Mouse (Mus musculus): ENCODE data around the gene Prkca. TPM values are rescaled to one million over a fixed set of nuclear protein-coding genes. Genes with fewer than 3 reads are reported as not detected.
A peak's percentile ranks its signal among the peaks of the same experiment; 100 is the strongest.

The Prkca gene
- polyA plus RNA-seq, 1 experiment from 2014 or later, result 7.6 TPM

GRCm38 (mm10) chr11:107950658-107951057, 393.1 kb downstream of the Prkca start:
- no peaks in the 10 kb centered on the region for H3K27me3 ChIP-seq
- H3K9me3 ChIP-seq, result no peaks in the 10 kb centered on the region
- no peak for ATAC-seq (ENCODE audit: low read depth)
- no peak overlapping the region for H3K4me3 ChIP-seq
- no peaks in the 10 kb centered on the region for H3K36me3 ChIP-seq
- H3K9ac ChIP-seq, result no peak overlapping the region
- H3K27ac ChIP-seq (replicated peaks), result no peak overlapping the region
- H3K4me1 ChIP-seq (replicated peaks), result peaks cover 4% of the 10 kb centered on the region; the same call in 1 of the 2 replicates
- H3K4me2 ChIP-seq, result no peak overlapping the region
- 95% methylated on average over 4 of the region's 4 CpGs for WGBS

GRCm38 (mm10) chr11:107950211-107950610, 393.5 kb downstream of the Prkca start:
- H3K9me3 ChIP-seq, result no peaks in the 10 kb centered on the region
- no peak overlapping the region for H3K9ac ChIP-seq
- H3K4me2 ChIP-seq, result no peak overlapping the region
- no peak overlapping the region for H3K4me3 ChIP-seq
- H3K27me3 ChIP-seq, result no peaks in the 10 kb centered on the region
- no peaks in the 10 kb centered on the region; the same call in 1 of the 2 replicates for H3K4me1 ChIP-seq (replicated peaks)
- 75% methylated on average over 9 of the region's 9 CpGs for WGBS
- H3K36me3 ChIP-seq, result peaks cover under 1% of the 10 kb centered on the region; the same call in 1 of the 2 replicates
- no peak for ATAC-seq (ENCODE audit: low read depth)
- H3K27ac ChIP-seq (replicated peaks), result no peak overlapping the region

DNA sequence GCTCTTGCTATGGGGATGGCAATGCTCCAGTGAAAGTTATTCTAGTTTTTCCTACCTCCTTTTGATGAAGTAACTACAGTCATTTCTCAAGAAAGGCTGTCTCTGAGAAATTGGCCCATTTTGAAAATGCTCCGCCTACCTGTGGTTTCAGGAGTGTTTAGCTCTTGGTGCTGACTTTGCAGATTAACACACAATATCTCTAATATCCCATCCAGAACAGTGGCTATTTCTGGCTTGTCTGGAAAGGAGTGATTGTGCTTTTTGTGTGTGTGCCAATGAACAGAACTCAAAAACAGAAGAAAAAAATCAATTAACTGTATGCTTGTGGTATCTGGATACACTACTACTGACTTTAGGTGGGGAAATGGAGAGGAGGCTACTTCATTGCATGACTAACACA, 395.8 kb downstream of the Prkca start:
- H3K4me3 ChIP-seq, result no peak overlapping the region
- H3K9ac ChIP-seq, result no peak overlapping the region
- H3K9me3 ChIP-seq, result 0 out of 2 replicates have a peak, but pooled peaks cover 5% of the 10 kb centered on the region
- no peak overlapping the region for H3K4me2 ChIP-seq
- 100% methylated on average over 1 of the region's 1 CpGs for WGBS
- H3K36me3 ChIP-seq, result peaks cover 11% of the 10 kb centered on the region
- no peak for ATAC-seq (ENCODE audit: low read depth)
- H3K27me3 ChIP-seq, result no peaks in the 10 kb centered on the region
- H3K4me1 ChIP-seq (replicated peaks), result no peaks in the 10 kb centered on the region
- no peak overlapping the region for H3K27ac ChIP-seq (replicated peaks)

DNA sequence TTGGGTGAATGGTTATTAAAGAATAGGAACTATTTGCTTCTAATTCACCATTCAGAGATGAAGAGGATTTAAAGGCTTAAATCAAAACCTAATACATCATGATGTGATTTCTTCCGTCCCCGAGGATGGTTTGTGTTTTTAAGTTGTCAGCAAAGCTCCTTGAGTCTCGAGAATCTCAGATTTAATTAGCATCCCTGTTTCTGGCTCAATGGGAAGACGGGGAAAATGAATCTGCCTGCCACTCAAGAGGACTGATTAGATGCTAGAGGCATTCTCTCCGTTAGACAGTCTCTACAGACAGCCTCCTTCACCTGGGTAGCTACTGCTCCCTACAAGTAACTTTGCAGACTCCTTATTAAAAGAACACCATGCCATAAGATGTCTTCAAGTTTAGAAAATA, 396.9 kb downstream of the Prkca start:
- Histone ChIP-seq H3K9me3 (0 out of 2 replicates have a peak, but pooled peaks cover 5% of the 10 kb centered on the region), H3K4me2 (no peak overlapping the region), H3K9ac (no peak overlapping the region), H3K4me3 (no peak overlapping the region), H3K27ac (replicated peaks) (no peak overlapping the region), H3K4me1 (replicated peaks) (no peaks in the 10 kb centered on the region), H3K36me3 (peaks cover 11% of the 10 kb centered on the region), H3K27me3 (no peaks in the 10 kb centered on the region)
- ATAC-seq (ENCODE audit: low read depth), result no peak
- WGBS, result 68% methylated on average over 5 of the region's 5 CpGs

- H3K4me2 ChIP-seq, result no peak overlapping the region
- WGBS, result 90% methylated on average over 2 of the region's 2 CpGs
- ATAC-seq (ENCODE audit: low read depth), result no peak
- no peaks in the 10 kb centered on the region for H3K9me3 ChIP-seq
- H3K4me1 ChIP-seq (replicated peaks), result no peaks in the 10 kb centered on the region
- no peak overlapping the region for H3K27ac ChIP-seq (replicated peaks)
- H3K27me3 ChIP-seq, result no peaks in the 10 kb centered on the region
- no peak overlapping the region for H3K9ac ChIP-seq
- no peak overlapping the region for H3K4me3 ChIP-seq
- H3K36me3 ChIP-seq, result peaks cover 14% of the 10 kb centered on the region; the same call in 1 of the 2 replicates
Observed at GRCm38 (mm10) chr11:107936929-107937328, 406.8 kb downstream of the Prkca start.

DNA sequence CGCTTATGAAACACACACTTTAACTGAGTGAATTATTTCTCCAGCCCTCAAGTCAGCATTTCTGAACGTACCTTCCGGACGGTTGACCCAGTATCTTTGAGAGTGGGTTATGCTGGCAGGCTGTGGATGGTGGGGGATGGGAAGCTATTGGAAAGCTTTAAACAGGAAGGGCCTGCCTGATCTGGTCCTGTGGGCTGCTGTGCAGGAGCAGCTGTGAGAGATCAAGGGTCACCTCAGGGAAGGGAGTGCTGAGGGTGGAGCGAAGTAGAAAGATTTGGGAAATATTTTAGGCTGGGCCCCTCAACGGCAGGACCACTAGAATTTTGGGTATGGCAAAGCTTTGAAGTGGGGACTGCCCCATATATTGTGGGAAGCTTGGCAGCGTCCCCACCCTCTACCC, 412.0 kb downstream of the Prkca start:
- Histone ChIP-seq H3K4me2 (no peak overlapping the region), H3K27me3 (no peaks in the 10 kb centered on the region), H3K4me1 (replicated peaks) (no peaks in the 10 kb centered on the region), H3K9me3 (no peaks in the 10 kb centered on the region), H3K27ac (replicated peaks) (no peak overlapping the region), H3K36me3 (no peaks in the 10 kb centered on the region), H3K9ac (no peak overlapping the region), H3K4me3 (no peak overlapping the region)
- 77% methylated on average over 7 of the region's 7 CpGs for WGBS
- no peak for ATAC-seq (ENCODE audit: low read depth)

DNA sequence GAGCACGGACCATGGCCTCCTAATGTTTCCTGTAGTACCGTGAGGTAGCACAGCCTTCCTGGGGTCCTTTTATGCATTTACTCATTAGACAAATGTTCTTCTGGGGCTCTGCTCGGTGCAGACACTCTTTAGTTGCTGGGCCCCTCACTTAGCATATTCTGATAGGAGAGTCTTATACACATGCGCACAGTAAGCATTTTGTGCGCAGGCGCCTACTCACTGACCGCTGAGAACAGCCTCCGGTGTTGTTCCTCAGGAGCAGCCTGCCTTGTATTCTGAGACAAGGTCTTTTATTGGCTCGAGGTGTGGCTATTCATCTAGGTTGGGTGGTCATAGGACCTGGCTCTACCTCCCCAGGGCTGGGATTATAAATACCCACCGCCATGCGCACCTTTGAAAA, 412.4 kb downstream of the Prkca start:
- Histone ChIP-seq H3K4me1 (replicated peaks) (no peaks in the 10 kb centered on the region), H3K4me2 (no peak overlapping the region), H3K27ac (replicated peaks) (no peak overlapping the region), H3K4me3 (no peak overlapping the region), H3K9me3 (no peaks in the 10 kb centered on the region), H3K9ac (no peak overlapping the region), H3K36me3 (no peaks in the 10 kb centered on the region), H3K27me3 (no peaks in the 10 kb centered on the region)
- WGBS, result 83% methylated on average over 11 of the region's 11 CpGs
- no peak for ATAC-seq (ENCODE audit: low read depth)

DNA sequence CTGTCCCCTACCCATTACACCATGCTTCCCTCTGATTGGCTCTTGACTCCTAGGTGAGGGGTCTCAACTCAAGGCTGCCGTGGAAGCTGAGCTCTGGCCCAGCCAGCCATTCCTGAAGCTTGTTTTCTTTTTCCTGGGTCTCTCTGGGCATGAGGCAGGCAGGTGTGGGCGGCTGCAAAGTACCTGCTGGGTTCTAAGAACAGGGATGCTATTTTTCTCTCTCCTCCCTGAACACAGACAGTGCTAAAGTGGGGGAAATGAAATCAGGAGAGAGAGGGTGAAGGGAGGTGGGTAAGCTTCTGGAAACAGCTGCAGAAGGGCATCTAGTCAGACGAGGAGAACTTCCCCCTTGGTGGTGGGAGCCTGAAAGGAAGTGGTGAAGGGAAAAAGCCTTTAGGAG, 414.0 kb downstream of the Prkca start:
- WGBS, result 58% methylated on average over 3 of the region's 3 CpGs
- H3K27me3 ChIP-seq, result no peaks in the 10 kb centered on the region
- no peak overlapping the region for H3K9ac ChIP-seq
- no peaks in the 10 kb centered on the region for H3K36me3 ChIP-seq
- H3K27ac ChIP-seq (replicated peaks), result no peak overlapping the region
- H3K9me3 ChIP-seq, result no peaks in the 10 kb centered on the region
- ATAC-seq (ENCODE audit: low read depth), result no peak
- H3K4me3 ChIP-seq, result no peak overlapping the region
- H3K4me1 ChIP-seq (replicated peaks), result no peaks in the 10 kb centered on the region
- H3K4me2 ChIP-seq, result no peak overlapping the region

GRCm38 (mm10) chr11:107919852-107920508, 423.7 kb downstream of the Prkca start:
- peaks cover 13% of the 10 kb centered on the region; the same call in 1 of the 2 replicates for H3K4me1 ChIP-seq (replicated peaks)
- no peak overlapping the region for H3K4me3 ChIP-seq
- H3K4me2 ChIP-seq, result no peak overlapping the region
- H3K9me3 ChIP-seq, result no peaks in the 10 kb centered on the region
- H3K27me3 ChIP-seq, result peaks cover 12% of the 10 kb centered on the region
- WGBS, result 40% methylated on average over 16 of the region's 16 CpGs
- H3K36me3 ChIP-seq, result no peaks in the 10 kb centered on the region
- ATAC-seq (ENCODE audit: low read depth), result no peak
- no peak overlapping the region for H3K27ac ChIP-seq (replicated peaks)
- H3K9ac ChIP-seq, result no peak overlapping the region

GRCm38 (mm10) chr11:107917721-107918235, 425.9 kb downstream of the Prkca start:
- Histone ChIP-seq H3K9ac (no peak overlapping the region), H3K27ac (replicated peaks) (peak overlapping the region; percentile 54; the same call in 1 of the 2 replicates), H3K36me3 (no peaks in the 10 kb centered on the region), H3K4me2 (no peak overlapping the region), H3K27me3 (peaks cover 28% of the 10 kb centered on the region), H3K9me3 (no peaks in the 10 kb centered on the region), H3K4me3 (no peak overlapping the region), H3K4me1 (replicated peaks) (peaks cover 23% of the 10 kb centered on the region; the same call in 1 of the 2 replicates)
- ATAC-seq (ENCODE audit: low read depth), result peak; percentile 34; the same call in 1 of the 2 replicates
- WGBS, result 36% methylated on average over 9 of the region's 9 CpGs

DNA sequence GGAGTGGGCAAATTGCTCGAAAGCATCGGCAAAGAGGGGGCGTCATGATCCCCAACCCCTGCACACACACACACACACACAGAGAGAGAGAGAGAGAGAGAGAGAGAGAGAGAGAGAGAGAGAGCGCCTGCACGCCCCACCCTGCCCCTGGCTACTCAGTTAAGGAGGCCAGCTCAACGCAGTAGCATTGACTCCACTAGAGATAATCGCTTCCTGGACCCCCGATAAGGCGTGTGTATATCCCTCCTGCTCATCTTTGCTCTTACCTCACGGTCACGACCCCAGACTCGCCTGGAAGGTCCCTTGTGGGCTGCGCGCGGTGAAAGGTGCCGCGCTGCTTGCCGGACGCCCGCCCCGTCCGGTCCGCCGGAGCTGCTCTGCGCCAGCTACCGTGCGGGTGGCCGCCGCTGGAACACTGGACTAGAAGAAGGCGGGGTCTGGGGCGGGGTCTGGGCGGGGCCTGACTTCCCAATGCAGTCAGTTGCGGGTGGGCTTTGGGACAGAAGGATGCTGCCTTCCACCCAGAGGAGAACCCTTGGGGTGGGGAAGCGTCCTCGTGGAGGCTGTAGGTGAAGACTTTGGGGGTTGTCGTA, 429.0 kb downstream of the Prkca start, which contains the start of gene Cacng5:
Gene Cacng5 (minus strand): TSS at position 422 of the 593 bp plus-strand sequence.
- Histone ChIP-seq H3K9ac (peak within 1 kb of the TSS; percentile 68), H3K9me3 (no peaks in the 10 kb centered on the region; the same call in 1 of the 2 replicates), H3K4me3 (peak within 1 kb of the TSS; percentile 44), H3K27me3 (peaks cover 29% of the 10 kb centered on the region), H3K36me3 (no peaks in the 10 kb centered on the region), H3K4me2 (peak within 1 kb of the TSS; percentile 62), H3K4me1 (replicated peaks) (peaks cover 23% of the 10 kb centered on the region; the same call in 1 of the 2 replicates), H3K27ac (replicated peaks) (no peak within 1 kb of the TSS)
- ATAC-seq (ENCODE audit: low read depth), result peak; percentile 65; the same call in 1 of the 2 replicates
- WGBS, result 6% methylated on average over 36 of the region's 36 CpGs

- Histone ChIP-seq H3K27me3 (peaks cover 24% of the 10 kb centered on the region), H3K4me1 (replicated peaks) (peaks cover 22% of the 10 kb centered on the region; the same call in 1 of the 2 replicates), H3K9me3 (no peaks in the 10 kb centered on the region; the same call in 1 of the 2 replicates), H3K27ac (replicated peaks) (no peak overlapping the region), H3K36me3 (no peaks in the 10 kb centered on the region), H3K4me3 (no peak overlapping the region), H3K4me2 (peak overlapping the region; percentile 62; the same call in 1 of the 2 replicates), H3K9ac (no peak overlapping the region)
- WGBS, result 63% methylated on average over 3 of the region's 3 CpGs
- ATAC-seq (ENCODE audit: low read depth), result no peak
Observed at GRCm38 (mm10) chr11:107913317-107913716, 430.4 kb downstream of the Prkca start.
